Mouse (Mus musculus): ENCODE measurements at regions not wholly inside any gene's neighbourhood (a gene's known extent, or its start where the extent isn't known, plus 50 kb on each side); places are given as distances from the start of the nearest gene placed in this dataset.

GRCm38 (mm10) chr7:124491109-124491793, 508.6 kb downstream of the Hs3st4 start:
- TF ChIP-seq CTCF (IDR thresholded peaks at IDR 0.05; ENCODE audit: low read depth) (no peak), EP300 (IDR thresholded peaks at IDR 0.05; ENCODE audit: low read depth) (no peak)

Data from liver, postnatal 0 days (tissue).